In genomic region chr2:152259739-152260138, GRCm38 (mm10) we compare ENCODE assay signal across 31 mouse cellular contexts.
"Had no signal": no experiment of that assay in that cellular context is flagged by ENCODE, and none has a peak within 500 bp of the region (broad histone marks: within the 10 kb centered on the region; RNA-seq: fewer than 3 reads in every experiment).

No protein-coding gene starts in this region.

- ATAC-seq: liver, embryonic 12.5 days; lung, postnatal 0 days; midbrain, embryonic 13.5 days; midbrain, embryonic 15.5 days; midbrain, embryonic 16.5 days had no signal

- H3K27ac ChIP-seq: limb, embryonic 10.5 days; limb, embryonic 12.5 days; limb, embryonic 13.5 days; limb, embryonic 15.5 days; liver, embryonic 12.5 days; liver, embryonic 13.5 days; liver, embryonic 14.5 days; liver, embryonic 15.5 days; lung, embryonic 15.5 days; macrophage; midbrain, embryonic 10.5 days; midbrain, embryonic 12.5 days; midbrain, embryonic 13.5 days; midbrain, embryonic 15.5 days; neural tube, embryonic 12.5 days; neural tube, embryonic 13.5 days had no signal

- H3K9me3 ChIP-seq: limb, embryonic 10.5 days; limb, embryonic 12.5 days; limb, embryonic 13.5 days; limb, embryonic 15.5 days; liver, embryonic 12.5 days; liver, embryonic 13.5 days; liver, embryonic 15.5 days; lung, embryonic 15.5 days; megakaryocyte, embryonic 14.5 days; midbrain, embryonic 10.5 days; midbrain, embryonic 12.5 days; midbrain, embryonic 13.5 days; midbrain, embryonic 15.5 days; neural tube, embryonic 12.5 days; neural tube, embryonic 13.5 days had no signal

- DNase-seq: left cerebral cortex, postnatal 4 days; liver, embryonic 13.5 days; lung, adult 18-20 months; lung, adult 2 months; lung, embryonic 14.5 days; lung, postnatal 10 days; lung, postnatal 14 days; lung, postnatal 36 days; lung, postnatal 4 days; midbrain, embryonic 14.5 days had no signal

- H3K4me1 ChIP-seq: limb, embryonic 10.5 days; limb, embryonic 12.5 days; limb, embryonic 13.5 days; limb, embryonic 15.5 days; liver, embryonic 12.5 days; liver, embryonic 13.5 days; liver, embryonic 15.5 days; lung, embryonic 15.5 days; megakaryocyte, embryonic 14.5 days; midbrain, embryonic 10.5 days; midbrain, embryonic 12.5 days; midbrain, embryonic 13.5 days; midbrain, embryonic 15.5 days; neural tube, embryonic 12.5 days; neural tube, embryonic 13.5 days had no signal

- H3K4me3 ChIP-seq: limb, embryonic 10.5 days; limb, embryonic 12.5 days; limb, embryonic 13.5 days; limb, embryonic 15.5 days; liver, embryonic 12.5 days; liver, embryonic 13.5 days; liver, embryonic 15.5 days; lung, embryonic 15.5 days; megakaryocyte, embryonic 14.5 days; midbrain, embryonic 10.5 days; midbrain, embryonic 12.5 days; midbrain, embryonic 13.5 days; midbrain, embryonic 15.5 days; myocyte; neural tube, embryonic 12.5 days; neural tube, embryonic 13.5 days had no signal

- H3K9ac ChIP-seq: limb, embryonic 12.5 days; limb, embryonic 13.5 days; limb, embryonic 15.5 days; liver, embryonic 12.5 days; liver, embryonic 13.5 days; liver, embryonic 14.5 days; liver, embryonic 15.5 days; lung, embryonic 14.5 days; lung, embryonic 15.5 days; midbrain, embryonic 12.5 days; midbrain, embryonic 13.5 days; midbrain, embryonic 15.5 days; neural tube, embryonic 12.5 days; neural tube, embryonic 13.5 days had no signal

- H3K27me3 ChIP-seq: limb, embryonic 12.5 days; limb, embryonic 13.5 days; limb, embryonic 15.5 days; liver, embryonic 12.5 days; liver, embryonic 13.5 days; liver, embryonic 15.5 days; lung, embryonic 15.5 days; megakaryocyte, embryonic 14.5 days; midbrain, embryonic 12.5 days; midbrain, embryonic 13.5 days; midbrain, embryonic 15.5 days; neural tube, embryonic 12.5 days; neural tube, embryonic 13.5 days had no signal

- H3K4me2 ChIP-seq: limb, embryonic 12.5 days; limb, embryonic 13.5 days; limb, embryonic 15.5 days; liver, embryonic 11.5 days; liver, embryonic 12.5 days; liver, embryonic 13.5 days; liver, embryonic 15.5 days; lung, embryonic 14.5 days; lung, embryonic 15.5 days; midbrain, embryonic 11.5 days; midbrain, embryonic 12.5 days; midbrain, embryonic 13.5 days; midbrain, embryonic 15.5 days; neural tube, embryonic 12.5 days; neural tube, embryonic 13.5 days had no signal
